Mouse (Mus musculus) thymus, postnatal 4 days (tissue): ENCODE results near the gene Trp53rka.

ENCODE experiments used
- DNase-seq: peaks from one replicate; pipeline ENCODE4 v3.0.0; 2021

The Trp53rka gene

DNA sequence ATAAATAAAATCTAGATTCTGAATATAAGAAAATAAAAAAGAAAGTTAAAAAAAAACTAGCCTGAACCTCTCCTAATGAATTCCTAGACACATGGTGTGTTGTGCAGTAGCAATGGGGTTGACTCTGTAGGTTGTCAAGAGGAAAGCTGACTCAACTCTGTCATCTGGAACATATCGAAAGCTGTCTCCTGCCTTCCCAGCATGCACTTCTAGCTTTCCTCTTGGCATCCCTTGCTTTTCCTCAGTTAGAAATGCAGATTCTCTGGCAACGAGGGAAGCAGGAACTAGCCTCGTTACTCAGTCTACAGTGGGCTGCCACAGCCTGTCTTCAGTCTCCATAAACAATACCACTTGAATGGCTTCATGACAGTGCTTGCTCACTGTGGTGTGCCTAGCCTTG, 7.3 kb downstream of the Trp53rka start:
- DNase-seq = no peak

DNA sequence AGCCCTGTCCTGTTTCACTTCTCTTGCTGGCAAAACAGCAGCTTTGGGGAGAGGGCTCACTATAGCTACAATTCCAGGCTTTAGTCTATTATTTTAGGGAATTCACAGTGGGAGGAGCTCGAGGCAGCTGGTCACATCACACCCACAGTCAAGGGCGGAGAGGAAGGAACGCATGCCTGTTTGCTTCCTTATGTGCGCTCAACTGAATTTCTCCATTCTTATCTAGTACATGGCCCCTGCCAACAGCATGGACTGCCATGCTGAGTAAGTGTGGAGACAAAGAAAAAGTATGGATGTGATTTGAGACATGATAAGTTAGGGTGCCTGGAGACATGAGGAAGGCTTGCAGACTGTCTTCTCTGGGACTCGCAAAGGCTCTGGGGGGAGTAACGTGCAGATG, 9.0 kb downstream of the Trp53rka start:
- no peak for DNase-seq

DNA sequence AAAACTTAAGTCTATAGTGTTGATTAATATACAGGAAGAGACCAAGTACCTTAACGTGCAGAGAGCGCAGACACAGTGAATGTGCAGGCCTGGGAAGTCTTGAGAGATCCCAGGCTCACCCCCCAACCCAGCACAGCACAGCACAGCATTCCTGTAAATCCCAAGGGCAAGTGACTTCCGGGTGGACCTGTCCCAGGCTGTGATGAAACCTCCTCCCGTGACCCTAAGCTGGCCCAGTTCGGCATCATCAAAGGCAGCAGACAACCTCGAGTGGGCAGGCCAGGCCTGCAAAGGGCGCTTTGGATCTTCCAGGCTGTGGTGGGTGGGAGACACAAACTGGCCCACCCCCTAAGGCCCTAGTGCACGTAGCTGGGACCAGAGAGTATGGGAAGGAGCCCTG, 11.1 kb downstream of the Trp53rka start:
- DNase-seq = no peak

DNA sequence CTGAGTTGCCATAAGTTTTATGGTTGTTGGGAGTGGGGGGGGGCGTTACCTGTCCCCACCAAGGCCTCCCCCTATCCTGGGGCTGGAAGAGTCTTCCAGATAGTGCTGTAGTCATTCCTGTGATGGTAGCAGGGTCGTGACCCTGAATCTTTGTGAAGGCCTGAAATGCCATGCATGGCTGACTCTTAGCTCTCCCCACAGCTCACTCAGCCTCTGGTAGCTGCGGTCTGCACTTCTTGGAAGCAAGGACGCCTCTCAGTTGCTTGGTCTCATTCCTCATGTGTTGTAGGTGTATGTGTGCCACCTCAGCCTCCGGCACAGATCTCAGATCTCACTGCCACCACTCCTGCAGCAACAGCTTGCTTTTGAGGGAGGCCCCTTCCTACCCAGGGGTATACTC, 17.3 kb downstream of the Trp53rka start:
- no peak for DNase-seq

DNA sequence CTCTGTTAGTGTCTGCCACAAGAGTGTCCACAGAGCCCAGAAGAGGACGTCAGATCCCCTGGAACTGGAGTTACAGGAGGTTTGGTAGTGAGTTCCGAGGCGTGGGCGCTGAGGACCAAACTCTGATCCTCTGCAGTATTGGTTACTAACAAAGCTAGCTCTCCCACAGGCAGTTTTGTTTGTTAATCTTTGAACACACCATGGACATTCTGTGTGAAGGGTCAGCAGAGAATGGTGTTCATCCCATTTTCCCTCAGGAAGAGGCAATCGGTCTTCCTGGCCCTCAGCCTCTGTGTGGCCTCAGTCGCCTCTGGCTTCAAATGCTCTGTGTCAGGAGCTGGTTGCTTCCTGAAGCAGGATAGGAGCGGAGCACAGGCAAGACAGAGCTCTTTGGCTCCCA, 17.7 kb downstream of the Trp53rka start:
- no peak for DNase-seq

DNA sequence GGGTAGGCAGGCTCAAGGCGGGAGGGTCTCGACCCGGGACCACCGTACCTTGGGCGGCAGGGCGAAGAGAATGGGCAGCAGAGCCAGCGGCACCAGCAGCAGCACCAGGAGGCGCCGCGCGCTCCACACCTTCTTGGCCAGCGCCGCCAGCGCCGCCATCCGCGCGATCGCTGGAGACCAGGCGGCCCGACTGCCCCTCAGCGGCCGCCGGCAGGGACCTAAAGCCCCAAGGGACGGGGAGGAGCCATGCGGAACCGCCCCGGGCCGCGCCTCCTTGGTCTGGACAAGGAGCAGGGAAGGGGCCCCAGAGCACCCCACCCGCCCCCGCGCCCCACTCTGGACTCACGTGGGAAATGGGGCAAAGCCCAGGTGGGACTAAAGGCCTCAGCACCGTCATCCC, 20.1 kb downstream of the Trp53rka start, which contains the start of gene Slc13a3:
Gene Slc13a3 (minus strand): TSS at position 228 of the 400 bp plus-strand sequence.
- DNase-seq = no peak

DNA sequence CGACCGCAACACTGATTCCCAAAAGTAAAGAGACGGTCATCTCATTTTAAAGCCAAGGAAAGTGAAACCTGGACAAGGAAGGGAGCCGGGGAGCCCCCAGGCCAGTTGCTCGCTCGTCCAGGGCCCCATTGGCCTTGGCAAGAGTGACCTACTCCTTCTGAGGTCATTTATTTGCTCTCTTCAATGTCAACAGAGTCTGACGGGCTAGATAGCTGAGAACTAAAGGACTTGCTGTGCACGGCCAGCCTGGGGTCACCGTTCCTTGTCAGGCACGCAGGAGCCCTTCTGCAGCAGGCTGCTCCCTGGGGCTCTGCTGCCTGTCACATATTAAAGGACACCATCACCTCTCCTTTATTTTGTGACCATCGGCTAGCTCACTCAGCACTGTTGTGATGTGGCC, 21.2 kb downstream of the Trp53rka start:
- no peak for DNase-seq

DNA sequence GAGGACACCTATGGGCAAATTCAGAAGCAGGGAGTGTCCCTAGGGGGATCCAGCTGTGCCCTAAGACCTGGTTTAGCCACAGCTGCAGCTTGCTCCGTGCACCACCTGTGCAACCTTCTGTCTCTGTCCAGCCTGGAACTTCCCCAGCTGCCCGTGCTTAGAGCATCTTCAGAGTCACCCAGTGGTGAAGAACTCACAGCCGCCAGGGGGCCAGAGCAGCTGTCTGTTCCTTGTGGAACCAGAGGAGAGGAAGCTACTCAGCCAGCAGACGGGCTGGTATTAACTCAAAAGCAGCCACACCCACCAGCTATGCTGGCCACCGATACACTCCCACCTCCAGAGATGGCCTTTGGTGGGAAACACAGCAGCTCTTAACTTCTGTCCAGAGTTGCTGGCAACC, 23.0 kb downstream of the Trp53rka start:
- DNase-seq = peak; percentile 78

DNA sequence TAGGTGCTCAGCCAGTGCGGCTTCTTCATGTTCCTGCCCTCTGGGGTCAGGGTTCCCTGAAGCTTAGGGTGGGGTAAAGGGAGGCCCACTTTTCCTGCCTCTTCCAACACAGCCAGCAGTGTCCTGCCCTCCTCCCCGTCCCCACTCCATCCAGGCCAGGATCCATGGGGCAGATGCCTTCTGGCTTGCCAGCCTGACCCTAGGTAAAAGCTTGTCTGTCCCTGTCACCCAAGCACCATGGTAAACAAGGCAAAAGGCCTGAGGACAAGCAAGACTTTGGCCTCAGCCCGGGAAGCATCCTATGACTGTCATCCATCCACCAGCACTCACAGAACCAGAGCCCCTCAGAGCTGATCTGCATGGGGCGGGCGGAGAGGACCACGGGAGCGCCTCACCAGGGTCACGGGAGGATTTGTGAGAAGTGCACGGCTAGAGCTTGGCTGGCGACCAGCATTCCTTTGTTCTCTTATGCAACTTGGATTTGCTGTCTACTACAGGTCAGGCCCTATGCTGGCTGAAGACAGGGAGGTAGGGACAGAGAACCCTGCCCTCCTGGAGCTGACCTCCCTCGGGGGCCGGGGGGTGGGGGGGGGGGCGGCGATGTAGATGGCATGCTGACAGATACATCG, 25.2 kb downstream of the Trp53rka start:
- DNase-seq = no peak

DNA sequence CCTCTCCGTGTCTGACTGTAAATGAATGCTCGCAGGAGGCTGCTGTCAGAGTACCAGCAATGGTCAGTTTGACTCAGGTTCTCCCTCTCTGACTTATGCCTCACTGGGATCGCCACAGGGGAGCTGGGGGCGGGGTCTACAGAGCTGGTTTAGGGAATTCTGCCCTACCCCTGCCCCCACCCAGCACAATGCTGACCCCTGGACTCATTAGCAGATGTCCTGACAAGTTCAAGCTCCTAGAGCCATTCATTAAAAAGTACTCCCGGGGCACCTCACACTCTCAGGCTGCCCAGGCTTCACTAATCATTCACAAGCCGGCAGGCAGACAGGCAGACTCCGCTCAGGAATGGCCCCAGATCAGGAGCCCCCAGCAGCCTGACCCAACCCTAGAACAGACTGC, 33.5 kb downstream of the Trp53rka start:
- DNase-seq = no peak

DNA sequence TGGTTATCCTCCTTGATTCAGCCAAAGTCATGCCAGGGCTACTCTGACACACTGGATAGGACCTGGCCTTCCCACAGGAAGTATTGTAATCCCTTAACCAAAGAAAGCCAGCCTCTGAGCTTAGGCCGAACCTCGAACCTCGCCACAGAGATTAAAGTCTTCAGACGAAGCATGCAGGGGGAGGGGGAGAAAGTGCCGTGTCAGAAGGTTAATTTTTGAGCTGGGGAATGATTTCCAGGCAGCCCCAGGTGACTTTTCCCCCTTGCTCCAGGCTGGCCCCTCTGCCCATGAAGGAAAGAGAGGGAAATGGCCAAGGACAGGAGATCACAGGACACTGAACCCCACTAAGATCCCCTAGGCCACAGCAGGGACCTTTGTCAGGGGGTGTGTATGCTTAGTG, 34.9 kb downstream of the Trp53rka start:
- DNase-seq = no peak

DNA sequence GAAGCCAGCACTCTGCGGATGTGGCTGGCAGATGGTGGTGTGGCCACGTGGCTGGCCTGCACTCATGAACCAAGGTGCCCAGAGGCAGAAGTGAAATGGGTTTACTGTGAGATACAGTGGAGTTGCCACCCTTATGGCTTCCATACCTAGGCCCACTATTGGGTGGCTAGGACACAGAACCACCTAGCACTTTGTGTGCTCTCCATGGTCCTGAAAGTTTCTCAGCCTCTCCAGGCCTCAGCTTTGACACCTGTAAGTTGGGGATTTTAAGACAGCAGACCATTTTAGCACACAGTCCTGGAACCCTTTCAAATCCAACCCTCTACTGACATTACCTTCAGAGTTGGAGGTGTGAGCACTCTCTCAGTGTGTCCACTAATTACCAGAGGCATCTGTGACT, 36.4 kb downstream of the Trp53rka start:
- peak; percentile 39 for DNase-seq

DNA sequence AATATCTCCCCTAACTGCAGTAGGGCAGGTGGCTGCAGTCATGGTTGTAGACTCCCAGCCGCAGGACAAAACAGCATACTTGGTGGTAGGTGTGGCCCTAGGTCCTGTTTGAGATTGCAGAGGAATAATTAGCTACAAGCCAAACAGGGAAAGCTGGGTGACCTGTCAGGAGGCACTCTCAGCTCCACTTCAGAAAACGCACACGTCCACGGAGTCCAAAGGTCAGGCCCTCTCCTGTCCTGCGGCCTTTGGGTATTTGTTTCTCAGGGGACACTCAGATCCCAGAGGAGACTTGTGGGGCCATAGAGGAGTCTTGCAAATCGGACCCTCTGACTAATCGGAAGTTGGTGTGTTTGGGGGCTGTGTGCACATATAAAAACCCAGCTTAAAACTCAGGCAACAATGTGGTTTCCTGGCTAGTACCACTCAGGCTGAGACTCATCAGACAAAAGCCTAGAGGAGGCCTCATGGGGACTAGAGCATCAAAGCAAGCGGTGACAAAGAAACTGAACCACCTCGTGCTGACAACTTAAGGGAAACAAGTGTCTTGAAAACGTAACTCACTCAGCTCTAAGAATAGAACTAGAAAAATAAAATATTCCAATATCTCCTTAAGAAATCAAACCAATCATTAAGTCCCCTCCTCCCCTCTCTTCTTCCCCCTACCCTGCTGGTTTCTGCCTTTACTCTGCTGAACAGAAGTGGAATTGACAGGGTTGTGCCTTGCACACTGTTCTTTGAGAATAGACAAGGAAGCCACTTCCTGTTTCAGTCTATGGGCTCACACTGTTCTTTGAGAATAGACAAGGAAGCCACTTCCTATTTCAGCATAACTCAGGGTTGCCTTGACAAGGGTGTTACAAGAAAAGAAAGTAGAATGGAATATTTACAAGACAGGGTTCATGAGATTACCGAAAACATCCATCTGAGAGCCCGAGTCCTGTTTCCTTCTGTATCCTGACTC, 40.1 kb downstream of the Trp53rka start:
- DNase-seq = peak; percentile 42

DNA sequence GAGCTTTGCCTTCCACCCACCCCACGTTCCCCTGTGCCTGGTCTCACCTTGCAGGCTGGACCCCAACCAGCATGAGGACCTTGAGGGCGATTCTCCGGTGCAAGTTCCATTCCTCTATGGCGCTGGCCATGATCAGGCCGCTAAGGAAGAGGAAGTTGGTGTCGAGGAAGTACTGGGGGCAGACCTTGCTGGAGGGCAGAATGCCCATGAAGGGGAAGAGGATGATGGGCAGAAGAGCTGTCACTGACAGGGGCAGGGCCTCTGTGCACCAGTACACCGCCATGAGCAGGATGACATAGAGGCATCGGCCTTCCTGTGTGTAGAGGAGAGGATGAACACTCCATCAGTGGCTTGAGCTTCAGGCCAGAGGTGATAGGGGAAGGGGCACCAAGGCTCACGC, 44.6 kb downstream of the Trp53rka start:
- no peak for DNase-seq

DNA sequence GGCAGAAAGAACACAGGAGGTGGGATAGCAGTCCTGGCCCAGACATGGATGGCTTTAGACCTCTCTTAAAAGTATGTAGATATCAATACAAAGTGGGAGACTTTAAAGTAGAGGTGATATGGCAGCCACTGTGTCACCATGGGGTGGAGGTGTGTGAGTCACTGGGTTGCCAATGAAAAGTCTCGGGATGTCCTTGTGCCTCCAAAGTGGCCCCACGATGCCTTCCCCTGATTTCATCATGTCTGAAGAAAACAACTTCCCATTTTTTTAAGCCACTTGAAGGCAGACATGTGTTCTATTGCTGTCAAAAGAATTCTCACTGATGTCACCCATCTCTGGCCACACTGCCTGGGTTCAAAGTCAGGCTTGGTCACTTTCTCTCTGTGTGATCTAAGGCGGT, 48.3 kb downstream of the Trp53rka start:
- DNase-seq = no peak

DNA sequence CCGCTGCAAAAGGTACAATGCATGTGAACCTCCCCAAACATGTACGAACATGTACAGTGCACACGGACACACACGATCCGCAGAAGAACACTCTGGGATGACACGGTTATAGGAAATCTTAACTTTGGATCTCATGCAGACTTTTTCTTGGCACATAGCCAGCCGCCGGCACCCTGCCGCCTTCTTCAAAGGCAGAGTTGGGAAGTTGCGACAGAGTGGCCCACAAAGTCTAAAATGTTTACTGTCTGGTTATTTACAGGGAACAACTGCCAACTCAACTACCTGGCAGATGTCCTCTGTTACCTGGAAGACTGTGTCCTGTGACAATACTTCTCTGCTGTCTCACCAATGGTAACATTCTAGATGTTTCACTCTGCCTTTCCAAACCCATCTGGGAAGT, 50.1 kb downstream of the Trp53rka start:
- no peak for DNase-seq

DNA sequence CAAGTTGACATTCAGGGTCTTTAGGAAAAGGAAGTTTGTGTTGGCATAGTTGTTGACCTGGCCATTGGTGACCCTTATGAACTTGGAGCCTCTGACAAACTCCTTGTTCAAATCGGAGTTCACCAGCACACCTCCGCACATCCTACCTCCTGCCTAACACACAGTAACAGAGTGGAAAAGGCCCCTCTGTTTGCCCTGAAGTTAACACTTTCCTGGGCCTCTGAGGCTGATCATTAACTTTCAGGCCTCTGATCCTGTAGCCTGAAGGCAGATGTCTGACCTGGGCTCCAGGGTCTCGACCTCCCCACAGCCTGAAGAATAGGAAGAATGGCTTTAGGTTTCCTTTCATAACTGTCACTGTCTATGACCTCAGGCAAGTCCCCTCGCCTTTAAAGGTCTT, 51.5 kb downstream of the Trp53rka start:
- DNase-seq = no peak
